Mouse (Mus musculus) spleen, embryonic (tissue): Measurements from ENCODE around the gene Tmem217.

Experiments
- CTCF ChIA-PET: fragments of 350-600 bp; sonication (Branson Sonifier 250); formaldehyde crosslinking; loops from one replicate; lab custom pipeline; 2022; lab: Charles Lee

The Tmem217 gene

GRCm38 (mm10) chr17:29490713-29491581 lies 61.2 kb downstream of the Tmem217 start, which contains the start of gene Pim1:
TSS of gene Pim1 (plus strand) at chr17:29490753.
- CTCF ChIA-PET: interaction anchor here (1.5 kb wide), 1 partner anchor 96 kb away, joined by 5 read pairs; no protein-coding TSS in a partner anchor

GRCm38 (mm10) chr17:29489971-29490712 lies 62.0 kb downstream of the Tmem217 start:
- CTCF ChIA-PET: interaction anchor here (1.5 kb wide), 1 partner anchor 95 kb away, joined by 5 read pairs; no protein-coding TSS in a partner anchor

GRCm38 (mm10) chr17:29488978-29489970 lies 62.9 kb downstream of the Tmem217 start:
- CTCF ChIA-PET: interaction anchor here (1.5 kb wide), 1 partner anchor 94 kb away, joined by 5 read pairs; no protein-coding TSS in a partner anchor

GRCm38 (mm10) chr17:29488257-29488977 lies 63.8 kb downstream of the Tmem217 start:
- CTCF ChIA-PET: no interaction called here

- CTCF ChIA-PET: interaction anchor here (0.6 kb wide), 1 partner anchor 19 kb away, joined by 6 read pairs; no protein-coding TSS in a partner anchor
Observed at GRCm38 (mm10) chr17:29485336-29486233, 66.6 kb downstream of the Tmem217 start.

GRCm38 (mm10) chr17:29484431-29484830 lies 67.8 kb downstream of the Tmem217 start:
- CTCF ChIA-PET: interaction anchor here (0.6 kb wide), 2 partner anchors 18 to 47 kb away, joined by 3 to 6 read pairs; no protein-coding TSS in a partner anchor

- CTCF ChIA-PET: interaction anchor here (1.3 kb wide), 1 partner anchor 48 kb away, joined by 5 read pairs; no protein-coding TSS in a partner anchor
Observed at GRCm38 (mm10) chr17:29483282-29483681, 68.9 kb downstream of the Tmem217 start.

- CTCF ChIA-PET: interaction anchor here (1.3 kb wide), 1 partner anchor 49 kb away, joined by 5 read pairs; no protein-coding TSS in a partner anchor
Observed at GRCm38 (mm10) chr17:29482632-29483031, 69.6 kb downstream of the Tmem217 start.

GRCm38 (mm10) chr17:29480256-29480655 lies 71.9 kb downstream of the Tmem217 start:
- CTCF ChIA-PET: no interaction called here

GRCm38 (mm10) chr17:29478271-29478670 lies 73.9 kb downstream of the Tmem217 start:
- CTCF ChIA-PET: interaction anchor here (0.6 kb wide), 1 partner anchor 14 kb away, joined by 7 read pairs; no protein-coding TSS in a partner anchor

- CTCF ChIA-PET: interaction anchor here (0.6 to 0.7 kb wide), 2 partner anchors 306 to 541 kb away, joined by 4 to 13 read pairs; no protein-coding TSS in a partner anchor
Observed at GRCm38 (mm10) chr17:29477357-29477756, 74.8 kb downstream of the Tmem217 start.

- CTCF ChIA-PET: interaction anchor here (0.7 kb wide), 1 partner anchor 546 kb away, joined by 7 read pairs; no protein-coding TSS in a partner anchor
Observed at GRCm38 (mm10) chr17:29476461-29476860, 75.7 kb downstream of the Tmem217 start.
